8 mouse cellular contexts compared by ENCODE assay signal in genomic region chr13:17943306-17944077, GRCm38 (mm10). TPM values are rescaled to one million over a fixed set of nuclear protein-coding genes. Genes with fewer than 3 reads are reported as not detected.
A peak's percentile ranks its signal among the peaks of the same experiment; 100 is the strongest.
DNase-seq lines count a peak whose midpoint lies in the region; ATAC-seq and TF ChIP-seq lines count a peak whose summit lies in the region.

No protein-coding gene starts in this region.

- peaks cover 7% of the 10 kb centered on the region; the same call in 1 of the 2 replicates for H3K36me3 ChIP-seq in heart, adult 2 months (ENCODE audit: control insufficient read depth, insufficient read depth, low read length)
- no peaks in the 10 kb centered on the region for H3K36me3 ChIP-seq in ES-Bruce4 (ENCODE audit: control insufficient read depth, insufficient read depth, low read length, poor library complexity, severe bottlenecking)
- H3K36me3 ChIP-seq in embryonic facial prominence, embryonic 11.5 days (replicated peaks; ENCODE audit: control insufficient read depth, insufficient read depth, low read depth, low read length): no peaks in the 10 kb centered on the region
- no peaks in the 10 kb centered on the region for H3K36me3 ChIP-seq in heart, postnatal 0 days (replicated peaks; ENCODE audit: control insufficient read depth, insufficient read depth, low read length)
- H3K36me3 ChIP-seq in stomach, postnatal 0 days (ENCODE audit: control insufficient read depth, insufficient read depth, low read length): no peaks in the 10 kb centered on the region

- no peaks in the 10 kb centered on the region for H3K27me3 ChIP-seq in heart, adult 2 months (ENCODE audit: control insufficient read depth, insufficient read depth, low read length)
- H3K27me3 ChIP-seq in ES-Bruce4 (ENCODE audit: control insufficient read depth, insufficient read depth, low read length, poor library complexity, severe bottlenecking): no peaks in the 10 kb centered on the region
- H3K27me3 ChIP-seq in embryonic facial prominence, embryonic 11.5 days (ENCODE audit: control insufficient read depth, insufficient read depth, low read length): no peaks in the 10 kb centered on the region
- no peaks in the 10 kb centered on the region for H3K27me3 ChIP-seq in heart, postnatal 0 days (ENCODE audit: control insufficient read depth, insufficient read depth, low read length)
- H3K27me3 ChIP-seq in stomach, postnatal 0 days (ENCODE audit: control insufficient read depth, insufficient read depth, low read length): no peaks in the 10 kb centered on the region

- peak overlapping the region; percentile 86 for H3K27ac ChIP-seq in heart, adult 2 months
- H3K27ac ChIP-seq in ES-Bruce4 (ENCODE audit: insufficient read depth, low read length): 0 out of 2 replicates have a peak overlapping the region, but pooled peaks have one; percentile 9
- peak overlapping the region; percentile 62; the same call in 1 of the 2 replicates for H3K27ac ChIP-seq in embryonic facial prominence, embryonic 11.5 days (replicated peaks; ENCODE audit: low read depth, low read length)
- peak overlapping the region; percentile 92 for H3K27ac ChIP-seq in heart, postnatal 0 days (ENCODE audit: low read depth)
- peak overlapping the region; percentile 95 for H3K27ac ChIP-seq in stomach, postnatal 0 days (replicated peaks)

- H3K79me2 ChIP-seq in heart, adult 2 months (replicated peaks; ENCODE audit: control insufficient read depth, insufficient read depth, low read length): peaks cover 1% of the 10 kb centered on the region

- intact Hi-C loops in heart, adult 2 months (cut with DNase I): loop anchor here (1.0 to 2.0 kb wide), 3 partner anchors 49 to 248 kb away; partner anchors contain the start of genes Cdk13, Mplkip, Sugct and Yae1d1

- TF ChIP-seq POLR2A in heart, adult 2 months (IDR thresholded peaks at IDR 0.05; ENCODE audit: insufficient read depth, low read depth, low read length): no peak
- TF ChIP-seq POLR2A in ES-Bruce4 (IDR thresholded peaks at IDR 0.05; ENCODE audit: insufficient read depth, low read length): no peak

- under 1% methylated on average over 70 of the region's 70 CpGs for WGBS in heart, adult 2 months
- WGBS in embryonic facial prominence, embryonic 11.5 days: under 1% methylated on average over 53 of the region's 70 CpGs
- under 1% methylated on average over 66 of the region's 70 CpGs for WGBS in heart, postnatal 0 days
- whole genome bisulfite sequencing in stomach, postnatal 0 days: under 1% methylated on average over 54 of the region's 70 CpGs

- no peak for TF ChIP-seq CTCF in heart, adult 2 months (IDR thresholded peaks at IDR 0.05)
- TF ChIP-seq CTCF in ES-Bruce4 (IDR thresholded peaks at IDR 0.05; ENCODE audit: low read depth, low read length): no peak
- TF ChIP-seq CTCF in heart, postnatal 0 days (IDR thresholded peaks at IDR 0.05; ENCODE audit: low read depth): no peak
- TF ChIP-seq CTCF in stomach, postnatal 0 days (IDR thresholded peaks at IDR 0.05; ENCODE audit: low read depth): no peak

- H3K4me1 ChIP-seq in heart, adult 2 months (ENCODE audit: control insufficient read depth, insufficient read depth, low read length): peaks cover 2% of the 10 kb centered on the region; the same call in 1 of the 2 replicates
- no peaks in the 10 kb centered on the region for H3K4me1 ChIP-seq in ES-Bruce4 (ENCODE audit: control insufficient read depth, insufficient read depth, low read length)
- no peaks in the 10 kb centered on the region for H3K4me1 ChIP-seq in embryonic facial prominence, embryonic 11.5 days (ENCODE audit: control insufficient read depth, insufficient read depth, low read length)
- H3K4me1 ChIP-seq in heart, postnatal 0 days (ENCODE audit: control insufficient read depth, insufficient read depth): peaks cover 14% of the 10 kb centered on the region
- H3K4me1 ChIP-seq in stomach, postnatal 0 days (replicated peaks; ENCODE audit: control insufficient read depth, insufficient read depth): no peaks in the 10 kb centered on the region

- H3K9me3 ChIP-seq in ES-Bruce4 (replicated peaks; ENCODE audit: control insufficient read depth, insufficient read depth, low read length, poor library complexity, severe bottlenecking): no peaks in the 10 kb centered on the region
- H3K9me3 ChIP-seq in embryonic facial prominence, embryonic 11.5 days (replicated peaks; ENCODE audit: control insufficient read depth, low read length): no peaks in the 10 kb centered on the region
- no peaks in the 10 kb centered on the region for H3K9me3 ChIP-seq in heart, postnatal 0 days (replicated peaks; ENCODE audit: control insufficient read depth, low read length)
- H3K9me3 ChIP-seq in stomach, postnatal 0 days (ENCODE audit: control insufficient read depth, low read length): no peaks in the 10 kb centered on the region

- peak overlapping the region; percentile 91 for H3K4me3 ChIP-seq in heart, adult 2 months
- H3K4me3 ChIP-seq in ES-Bruce4 (ENCODE audit: low read depth, low read length): peak overlapping the region; percentile 91
- H3K4me3 ChIP-seq in embryonic facial prominence, embryonic 11.5 days (ENCODE audit: low read depth, low read length): peak overlapping the region; percentile 91
- peak overlapping the region; percentile 85 for H3K4me3 ChIP-seq in heart, postnatal 0 days (ENCODE audit: low read depth, low read length)
- H3K4me3 ChIP-seq in stomach, postnatal 0 days (ENCODE audit: low read depth, low read length): peak overlapping the region; percentile 76

- peak; percentile 70; the same call in 1 of the 2 replicates for ATAC-seq in embryonic facial prominence, embryonic 11.5 days (replicated peaks; ENCODE audit: insufficient number of reproducible peaks, low FRiP score, low TSS enrichment, low read depth)
- peak; percentile 81 for ATAC-seq in heart, postnatal 0 days (ENCODE audit: insufficient read depth, low read depth)
- ATAC-seq in megakaryocyte, adult 5-6 weeks (ENCODE audit: poor library complexity, severe bottlenecking): peak; percentile 49
- ATAC-seq in stomach, postnatal 0 days (ENCODE audit: low FRiP score, low TSS enrichment): peak; percentile 94

- peak overlapping the region; percentile 86 for H3K9ac ChIP-seq in heart, adult 2 months (ENCODE audit: low read depth, low read length)
- H3K9ac ChIP-seq in ES-Bruce4 (ENCODE audit: low read depth, poor library complexity, severe bottlenecking): peak overlapping the region; percentile 92
- peak overlapping the region; percentile 92 for H3K9ac ChIP-seq in embryonic facial prominence, embryonic 11.5 days (replicated peaks; ENCODE audit: low read length)
- peak overlapping the region; percentile 84 for H3K9ac ChIP-seq in heart, postnatal 0 days (replicated peaks; ENCODE audit: low read depth, low read length)
- H3K9ac ChIP-seq in stomach, postnatal 0 days (ENCODE audit: low read length): peak overlapping the region; percentile 87

- H3K4me2 ChIP-seq in embryonic facial prominence, embryonic 11.5 days (ENCODE audit: low read depth, low read length): peak overlapping the region; percentile 51
- peak overlapping the region; percentile 80 for H3K4me2 ChIP-seq in heart, postnatal 0 days (ENCODE audit: low read depth, low read length)
- H3K4me2 ChIP-seq in stomach, postnatal 0 days (replicated peaks; ENCODE audit: low read depth): peak overlapping the region; percentile 67

- no peak for TF ChIP-seq EP300 in heart, adult 2 months (IDR thresholded peaks at IDR 0.05; ENCODE audit: insufficient read depth, low read depth, low read length)
- TF ChIP-seq EP300 in ES-Bruce4 (IDR thresholded peaks at IDR 0.05; ENCODE audit: insufficient read depth, low read depth, low read length): no peak
- TF ChIP-seq EP300 in heart, postnatal 0 days (IDR thresholded peaks at IDR 0.05; ENCODE audit: low read depth): no peak
- TF ChIP-seq EP300 in stomach, postnatal 0 days (optimal IDR thresholded peaks at IDR 0.05): no peak

- no peak for DNase-seq in heart, adult 2 months
- DNase-seq in heart, adult 9 months (ENCODE audit: low spot score in 2 of 2): no peak
- peak; percentile 40 for DNase-seq in embryonic facial prominence, embryonic 11.5 days (ENCODE audit: low spot score)
- DNase-seq in heart, postnatal 0 days (ENCODE audit: low spot score): peak; percentile 10
- DNase-seq in layer of hippocampus, postnatal 14 days (ENCODE audit: low spot score in 2 of 2): peak; percentile 15 to 35
- DNase-seq in stomach, postnatal 0 days (ENCODE audit: low spot score): no peak

RNA-seq across cellular contexts. Expression of gene Rala, which starts 0.5 kb away (rescaled TPM):
- 10 to 100 TPM; 33.0 to 42.6 TPM for total RNA-seq in heart, adult 2 months (2021)
- 21.4 and 36.1 TPM in 2 replicates for polyA plus RNA-seq in heart, adult 2 months (2012; rRNA removed)
- polyA plus RNA-seq in ES-Bruce4 (2011; ENCODE audit: insufficient read depth, insufficient read length, low read depth, missing spikeins): 70.5 and 74.0 TPM in 2 replicates
- 114 and 121 TPM in 2 replicates for polyA plus RNA-seq in embryonic facial prominence, embryonic 11.5 days (2014; fragmentation: Nextera tagmentation; extraction: Ambion mirVana)
- 19.0 and 37.8 TPM in 2 replicates for total RNA-seq in heart, postnatal 0 days (2014; rRNA removed; ENCODE audit: low replicate concordance)
- 77.0 and 77.1 TPM in 2 replicates for polyA plus RNA-seq in heart, postnatal 0 days (2015; fragmentation: Nextera tagmentation; extraction: Ambion mirVana)
- total RNA-seq in layer of hippocampus, postnatal 14 days (2021): 10 to 100 TPM; 86.1 to 87.7 TPM
- 31.0 and 37.9 TPM in 2 replicates for total RNA-seq in megakaryocyte, adult 5-6 weeks (2015)
- total RNA-seq in megakaryocyte, adult 5-6 weeks (2017): 44.8 and 49.2 TPM in 2 replicates
- 87.8 and 94.8 TPM in 2 replicates for polyA plus RNA-seq in stomach, postnatal 0 days (2015; fragmentation: Nextera tagmentation; extraction: Ambion mirVana)

RNA-seq across cellular contexts. Expression of gene Yae1d1, which starts 49.7 kb away (rescaled TPM):
- total RNA-seq in heart, adult 2 months (2021): 10 to 100 TPM; 36.2 to 37.6 TPM
- polyA plus RNA-seq in heart, adult 2 months (2012; rRNA removed): 39.0 and 69.1 TPM in 2 replicates
- 30.3 and 37.4 TPM in 2 replicates for polyA plus RNA-seq in ES-Bruce4 (2011; ENCODE audit: insufficient read depth, insufficient read length, low read depth, missing spikeins)
- 88.6 and 92.1 TPM in 2 replicates for polyA plus RNA-seq in embryonic facial prominence, embryonic 11.5 days (2014; fragmentation: Nextera tagmentation; extraction: Ambion mirVana)
- 21.3 and 45.1 TPM in 2 replicates for total RNA-seq in heart, postnatal 0 days (2014; rRNA removed; ENCODE audit: low replicate concordance)
- polyA plus RNA-seq in heart, postnatal 0 days (2015; fragmentation: Nextera tagmentation; extraction: Ambion mirVana): 78.0 and 86.7 TPM in 2 replicates
- total RNA-seq in layer of hippocampus, postnatal 14 days (2021): 10 to 100 TPM; 24.3 to 24.9 TPM
- total RNA-seq in megakaryocyte, adult 5-6 weeks (2015): 7.4 and 9.8 TPM in 2 replicates
- 3.7 and 7.0 TPM in 2 replicates for total RNA-seq in megakaryocyte, adult 5-6 weeks (2017)
- polyA plus RNA-seq in stomach, postnatal 0 days (2015; fragmentation: Nextera tagmentation; extraction: Ambion mirVana): 44.2 and 45.9 TPM in 2 replicates

Comparison
In these comparisons a context has a peak if more than half of its experiments do, and no peak if none do; other contexts are left out.
1. DNase-seq: peak in embryonic facial prominence, embryonic 11.5 days (single experiment), heart, postnatal 0 days (single experiment) and layer of hippocampus, postnatal 14 days (2 of 2); none in heart, adult 2 months (0 of 2), heart, adult 9 months (0 of 2) and stomach, postnatal 0 days (single experiment).
2. H3K27ac ChIP-seq: peak in every context shown above with its lines; median percentile 95 in stomach, postnatal 0 days; 92 in heart, postnatal 0 days; 86 in heart, adult 2 months; 62 in embryonic facial prominence, embryonic 11.5 days; 9 in ES-Bruce4.
3. Peak in every context shown above with its lines, with median percentiles within 50 percentile points of each other: H3K4me3 ChIP-seq, H3K9ac ChIP-seq, ATAC-seq and H3K4me2 ChIP-seq.